Mouse (Mus musculus): ENCODE measurements around the gene Arl1. TPM values are rescaled to one million over a fixed set of nuclear protein-coding genes. Genes with fewer than 3 reads are reported as not detected.
"Not testable (repeated sequence)": the region's sequence is repeated elsewhere in the genome, so short reads cannot be mapped to it uniquely, and the experiment has no call there.

Arl1 gene
- polyA plus RNA-seq, 1 experiment: 33.6 TPM

GRCm38 (mm10) chr10:88761524-88762212 lies 31.0 kb downstream of the Arl1 start:
- WGBS: 86% methylated on average over 13 of the region's 13 CpGs
- peaks cover 5% of the 10 kb centered on the region for H3K36me3 ChIP-seq (ENCODE audit: control insufficient read depth, insufficient read depth, low read length)
- no peak for DNase-seq

GRCm38 (mm10) chr10:88765431-88766142 lies 34.9 kb downstream of the Arl1 start:
- peak overlapping the region; percentile 94 for H3K27ac ChIP-seq (ENCODE audit: insufficient read depth, low read depth, low read length)
- TF ChIP-seq POLR2A (IDR thresholded peaks at IDR 0.05; ENCODE audit: low read depth, low read length): no peak
- TF ChIP-seq CTCF (conservative IDR thresholded peaks at IDR 0.05; ENCODE audit: insufficient read depth, insufficient read length, low read depth, low read length): no peak
- peaks cover 6% of the 10 kb centered on the region for H3K36me3 ChIP-seq (ENCODE audit: control insufficient read depth, insufficient read depth, low read length)
- peak overlapping the region; percentile 23; the same call in 1 of the 2 replicates for H3K4me3 ChIP-seq (ENCODE audit: insufficient read depth, low read depth, low read length)
- WGBS: 56% methylated on average over 15 of the region's 15 CpGs
- H3K4me1 ChIP-seq (ENCODE audit: control insufficient read depth, insufficient read depth, low read length): peaks cover 4% of the 10 kb centered on the region
- no peaks in the 10 kb centered on the region for H3K27me3 ChIP-seq (replicated peaks; ENCODE audit: control insufficient read depth, insufficient read depth, low read length)
- peak; percentile 85 for DNase-seq

More at GRCm38 (mm10) chr10:88761524-88762212, 31.0 kb downstream of the Arl1 start:
- peaks cover 4% of the 10 kb centered on the region for H3K4me1 ChIP-seq (ENCODE audit: control insufficient read depth, insufficient read depth, low read length)
- H3K27ac ChIP-seq (ENCODE audit: insufficient read depth, low read depth, low read length): no peak overlapping the region
- TF ChIP-seq POLR2A (IDR thresholded peaks at IDR 0.05; ENCODE audit: low read depth, low read length): no peak
- no peak for TF ChIP-seq CTCF (conservative IDR thresholded peaks at IDR 0.05; ENCODE audit: insufficient read depth, insufficient read length, low read depth, low read length)
- no peak overlapping the region for H3K4me3 ChIP-seq (ENCODE audit: insufficient read depth, low read depth, low read length)
- no peaks in the 10 kb centered on the region for H3K27me3 ChIP-seq (replicated peaks; ENCODE audit: control insufficient read depth, insufficient read depth, low read length)

- TF ChIP-seq CTCF (conservative IDR thresholded peaks at IDR 0.05; ENCODE audit: insufficient read depth, insufficient read length, low read depth, low read length) (no peak), POLR2A (IDR thresholded peaks at IDR 0.05; ENCODE audit: low read depth, low read length) (no peak)
- 91% methylated on average over 5 of the region's 5 CpGs for WGBS
- peaks cover 9% of the 10 kb centered on the region for H3K36me3 ChIP-seq (ENCODE audit: control insufficient read depth, insufficient read depth, low read length)
These were observed 38.3 kb downstream of the Arl1 start for GRCm38 (mm10) chr10:88768961-88769360.

GRCm38 (mm10) chr10:88769676-88770075 lies 39.0 kb downstream of the Arl1 start:
- 96% methylated on average over 7 of the region's 7 CpGs for WGBS
- H3K27me3 ChIP-seq (replicated peaks; ENCODE audit: control insufficient read depth, insufficient read depth, low read length): no peaks in the 10 kb centered on the region
- H3K27ac ChIP-seq (ENCODE audit: insufficient read depth, low read depth, low read length): no peak overlapping the region
- peaks cover 11% of the 10 kb centered on the region for H3K36me3 ChIP-seq (ENCODE audit: control insufficient read depth, insufficient read depth, low read length)
- TF ChIP-seq POLR2A (IDR thresholded peaks at IDR 0.05; ENCODE audit: low read depth, low read length) (no peak), CTCF (conservative IDR thresholded peaks at IDR 0.05; ENCODE audit: insufficient read depth, insufficient read length, low read depth, low read length) (no peak)
- no peak for DNase-seq
- H3K4me1 ChIP-seq (ENCODE audit: control insufficient read depth, insufficient read depth, low read length): peaks cover 4% of the 10 kb centered on the region
- no peak overlapping the region for H3K4me3 ChIP-seq (ENCODE audit: insufficient read depth, low read depth, low read length)

More at GRCm38 (mm10) chr10:88768961-88769360, 38.3 kb downstream of the Arl1 start:
- Histone ChIP-seq H3K27me3 (replicated peaks; ENCODE audit: control insufficient read depth, insufficient read depth, low read length) (no peaks in the 10 kb centered on the region), H3K4me1 (ENCODE audit: control insufficient read depth, insufficient read depth, low read length) (peaks cover 4% of the 10 kb centered on the region), H3K4me3 (ENCODE audit: insufficient read depth, low read depth, low read length) (no peak overlapping the region), H3K27ac (ENCODE audit: insufficient read depth, low read depth, low read length) (no peak overlapping the region)
- no peak for DNase-seq

- not testable (repeated sequence) for H3K27ac ChIP-seq (ENCODE audit: insufficient read depth, low read depth, low read length); H3K27me3 ChIP-seq (replicated peaks; ENCODE audit: control insufficient read depth, insufficient read depth, low read length); DNase-seq; H3K4me1 ChIP-seq (ENCODE audit: control insufficient read depth, insufficient read depth, low read length); H3K4me3 ChIP-seq (ENCODE audit: insufficient read depth, low read depth, low read length)
- peaks cover 13% of the 10 kb centered on the region for H3K36me3 ChIP-seq (ENCODE audit: control insufficient read depth, insufficient read depth, low read length)
- 86% methylated on average over 5 of the region's 5 CpGs for WGBS
These were observed 42.3 kb downstream of the Arl1 start for GRCm38 (mm10) chr10:88772965-88773364.

- H3K27ac ChIP-seq (ENCODE audit: insufficient read depth, low read depth, low read length): no peak overlapping the region
- 87% methylated on average over 6 of the region's 6 CpGs for WGBS
- DNase-seq: no peak
- no peak for TF ChIP-seq POLR2A (IDR thresholded peaks at IDR 0.05; ENCODE audit: low read depth, low read length)
- TF ChIP-seq CTCF (conservative IDR thresholded peaks at IDR 0.05; ENCODE audit: insufficient read depth, insufficient read length, low read depth, low read length): no peak
- H3K4me1 ChIP-seq (ENCODE audit: control insufficient read depth, insufficient read depth, low read length): no peaks in the 10 kb centered on the region
- H3K27me3 ChIP-seq (replicated peaks; ENCODE audit: control insufficient read depth, insufficient read depth, low read length): no peaks in the 10 kb centered on the region
- peaks cover 9% of the 10 kb centered on the region for H3K36me3 ChIP-seq (ENCODE audit: control insufficient read depth, insufficient read depth, low read length)
- no peak overlapping the region for H3K4me3 ChIP-seq (ENCODE audit: insufficient read depth, low read depth, low read length)
These were observed 45.5 kb downstream of the Arl1 start for GRCm38 (mm10) chr10:88776206-88776605.

- WGBS: 91% methylated on average over 4 of the region's 4 CpGs
- no peak for DNase-seq
- H3K36me3 ChIP-seq (ENCODE audit: control insufficient read depth, insufficient read depth, low read length): peaks cover 5% of the 10 kb centered on the region
- no peak overlapping the region for H3K4me3 ChIP-seq (ENCODE audit: insufficient read depth, low read depth, low read length)
- H3K4me1 ChIP-seq (ENCODE audit: control insufficient read depth, insufficient read depth, low read length): peaks cover 12% of the 10 kb centered on the region
- no peaks in the 10 kb centered on the region for H3K27me3 ChIP-seq (replicated peaks; ENCODE audit: control insufficient read depth, insufficient read depth, low read length)
- no peak overlapping the region for H3K27ac ChIP-seq (ENCODE audit: insufficient read depth, low read depth, low read length)
- TF ChIP-seq CTCF (conservative IDR thresholded peaks at IDR 0.05; ENCODE audit: insufficient read depth, insufficient read length, low read depth, low read length): no peak
- no peak for TF ChIP-seq POLR2A (IDR thresholded peaks at IDR 0.05; ENCODE audit: low read depth, low read length)
These were observed 50.1 kb downstream of the Arl1 start for GRCm38 (mm10) chr10:88780716-88781115.

GRCm38 (mm10) chr10:88783135-88783534 lies 52.5 kb downstream of the Arl1 start:
- not testable (repeated sequence) for H3K27ac ChIP-seq (ENCODE audit: insufficient read depth, low read depth, low read length); DNase-seq; H3K27me3 ChIP-seq (replicated peaks; ENCODE audit: control insufficient read depth, insufficient read depth, low read length); H3K36me3 ChIP-seq (ENCODE audit: control insufficient read depth, insufficient read depth, low read length); H3K4me3 ChIP-seq (ENCODE audit: insufficient read depth, low read depth, low read length)
- H3K4me1 ChIP-seq (ENCODE audit: control insufficient read depth, insufficient read depth, low read length): peaks cover 12% of the 10 kb centered on the region
- 93% methylated on average over 2 of the region's 2 CpGs for WGBS

Measured in kidney, adult 2 months (tissue).